Comparison of ENCODE assay signal across 8 mouse cellular contexts in the genomic region with DNA sequence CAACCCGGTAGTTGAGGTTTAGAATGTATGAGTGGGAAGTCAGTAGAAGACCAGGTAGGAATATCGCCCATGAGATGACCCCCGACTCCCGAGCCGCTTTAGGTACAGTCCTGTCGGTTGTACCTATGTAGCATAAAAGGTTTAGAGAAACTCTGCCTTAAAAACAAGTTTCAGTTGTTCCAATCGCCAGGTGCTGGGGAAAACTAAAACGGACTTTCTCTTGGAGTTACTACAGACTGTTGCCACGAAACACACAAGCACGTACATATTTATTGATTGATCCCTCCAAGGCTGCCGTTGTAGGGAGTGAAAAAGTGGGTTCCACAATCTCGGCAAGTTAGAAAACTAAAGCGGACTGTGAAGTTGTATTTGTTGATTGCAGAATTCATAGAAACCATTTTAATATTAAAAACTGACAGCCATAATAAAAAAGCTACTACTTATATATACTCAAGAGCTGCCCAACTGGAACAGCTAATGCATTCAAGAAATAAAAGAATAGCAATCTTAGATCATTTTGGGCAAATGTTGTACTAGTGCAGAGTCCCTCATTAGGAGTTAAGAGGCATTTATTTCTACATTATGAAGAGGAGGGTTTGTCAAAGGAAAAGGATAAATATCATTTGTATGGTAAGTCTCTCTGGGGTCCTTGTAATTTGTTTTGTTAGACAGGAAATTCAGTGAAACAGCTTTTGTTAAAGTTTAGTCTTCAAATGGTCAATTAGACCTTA. TPM values are rescaled to one million over a fixed set of nuclear protein-coding genes. Genes with fewer than 3 reads are reported as not detected.
A peak's percentile ranks its signal among the peaks of the same experiment; 100 is the strongest.
DNase-seq lines count a peak whose midpoint lies in the region; ATAC-seq and TF ChIP-seq lines count a peak whose summit lies in the region.

No protein-coding gene starts in this region.

- no peak overlapping the region for H3K27ac ChIP-seq in spleen, adult 2 months (ENCODE audit: insufficient read depth, low read length)
- peak overlapping the region; percentile 97 for H3K27ac ChIP-seq in limb, embryonic 12.5 days
- H3K27ac ChIP-seq in stomach, postnatal 0 days (replicated peaks) = peak overlapping the region; percentile 99

- H3K4me2 ChIP-seq in limb, embryonic 12.5 days = peak overlapping the region; percentile 73
- peak overlapping the region; percentile 63 for H3K4me2 ChIP-seq in stomach, postnatal 0 days (replicated peaks; ENCODE audit: low read depth)

- no peak for TF ChIP-seq EP300 in stomach, postnatal 0 days (optimal IDR thresholded peaks at IDR 0.05)

- peak overlapping the region; percentile 97 for H3K9ac ChIP-seq in limb, embryonic 12.5 days (replicated peaks)
- H3K9ac ChIP-seq in stomach, postnatal 0 days (ENCODE audit: low read length) = peak overlapping the region; percentile 100

- H3K36me3 ChIP-seq in spleen, adult 2 months (ENCODE audit: control insufficient read depth, insufficient read depth, low read length) = no peaks in the 10 kb centered on the region
- peaks cover 5% of the 10 kb centered on the region; the same call in 1 of the 2 replicates for H3K36me3 ChIP-seq in limb, embryonic 12.5 days
- no peaks in the 10 kb centered on the region for H3K36me3 ChIP-seq in stomach, postnatal 0 days (ENCODE audit: control insufficient read depth, insufficient read depth, low read length)

- H3K4me1 ChIP-seq in spleen, adult 2 months (ENCODE audit: control insufficient read depth, insufficient read depth, insufficient read length) = peaks cover 4% of the 10 kb centered on the region; the same call in 1 of the 2 replicates
- peaks cover 8% of the 10 kb centered on the region for H3K4me1 ChIP-seq in limb, embryonic 12.5 days (replicated peaks)
- H3K4me1 ChIP-seq in stomach, postnatal 0 days (replicated peaks; ENCODE audit: control insufficient read depth, insufficient read depth) = peaks cover 5% of the 10 kb centered on the region; the same call in 1 of the 2 replicates

- TF ChIP-seq POLR2A in spleen, adult 2 months (IDR thresholded peaks at IDR 0.05; ENCODE audit: low read depth, low read length) = no peak

- 2% methylated on average over 13 of the region's 13 CpGs for WGBS in spleen, adult 2 months
- 9% methylated on average over 13 of the region's 13 CpGs for WGBS in limb, embryonic 12.5 days
- WGBS in stomach, postnatal 0 days = 2% methylated on average over 13 of the region's 13 CpGs

- peak; percentile 11 for DNase-seq in cerebellum, adult 8-10 months
- no peak for DNase-seq in cerebellum, postnatal 36 days
- DNase-seq in spleen, adult 2 months (ENCODE audit: low read depth in 1 of 2, low spot score in 2 of 2) = no peak
- no peak for DNase-seq in spleen, postnatal 14 days (ENCODE audit: low spot score in 2 of 2)
- DNase-seq in stomach, postnatal 0 days (ENCODE audit: low spot score) = no peak
- no peak for DNase-seq in embryo, embryonic 9.5 days (ENCODE audit: extremely low spot score)
- no peak for DNase-seq in left cerebral cortex, postnatal 36 days (ENCODE audit: low spot score in 2 of 2)

- H3K4me3 ChIP-seq in spleen, adult 2 months (ENCODE audit: extremely low read depth, insufficient read depth, insufficient read length) = peak overlapping the region; percentile 98
- peak overlapping the region; percentile 85 for H3K4me3 ChIP-seq in limb, embryonic 12.5 days (replicated peaks)
- peak overlapping the region; percentile 99 for H3K4me3 ChIP-seq in stomach, postnatal 0 days (ENCODE audit: low read depth, low read length)

- H3K9me3 ChIP-seq in limb, embryonic 12.5 days = no peaks in the 10 kb centered on the region
- H3K9me3 ChIP-seq in stomach, postnatal 0 days (ENCODE audit: control insufficient read depth, low read length) = no peaks in the 10 kb centered on the region

- H3K27me3 ChIP-seq in spleen, adult 2 months (ENCODE audit: control insufficient read depth, insufficient read depth, low read length) = no peaks in the 10 kb centered on the region
- H3K27me3 ChIP-seq in limb, embryonic 12.5 days = no peaks in the 10 kb centered on the region
- no peaks in the 10 kb centered on the region for H3K27me3 ChIP-seq in stomach, postnatal 0 days (ENCODE audit: control insufficient read depth, insufficient read depth, low read length)

- no peak; the same call in none of the 2 replicates for ATAC-seq in limb, embryonic 12.5 days (ENCODE audit: insufficient number of reproducible peaks, insufficient read depth, low FRiP score, low TSS enrichment, low read depth)
- ATAC-seq in stomach, postnatal 0 days (ENCODE audit: low FRiP score, low TSS enrichment) = no peak

- no peak for TF ChIP-seq CTCF in spleen, adult 2 months (IDR thresholded peaks at IDR 0.05; ENCODE audit: extremely low read depth, insufficient read depth, insufficient read length, insufficient replicate concordance)
- no peak for TF ChIP-seq CTCF in stomach, postnatal 0 days (IDR thresholded peaks at IDR 0.05; ENCODE audit: low read depth)

- intact Hi-C loops in left cerebral cortex, postnatal 36 days (cut with DNase I) = no loop called here

RNA-seq across cellular contexts. Expression of a gene that starts 1.2 kb away (rescaled TPM):
- polyA plus RNA-seq in spleen, adult 2 months (2012; rRNA removed) = 7.8 and 8.1 TPM in 2 replicates
- 102 and 110 TPM in 2 replicates for polyA plus RNA-seq in limb, embryonic 12.5 days (2016; fragmentation: Nextera tagmentation; extraction: Ambion mirVana)
- polyA plus RNA-seq in stomach, postnatal 0 days (2015; fragmentation: Nextera tagmentation; extraction: Ambion mirVana) = 44.4 and 49.1 TPM in 2 replicates
- total RNA-seq in left cerebral cortex, postnatal 36 days (2021) = 10 to 100 TPM; 46.2 to 51.6 TPM

RNA-seq across cellular contexts. Expression of a gene that starts 43.3 kb away (rescaled TPM):
- polyA plus RNA-seq in spleen, adult 2 months (2012; rRNA removed) = 5.6 and 6.2 TPM in 2 replicates
- polyA plus RNA-seq in limb, embryonic 12.5 days (2016; fragmentation: Nextera tagmentation; extraction: Ambion mirVana) = 43.1 and 46.0 TPM in 2 replicates
- polyA plus RNA-seq in stomach, postnatal 0 days (2015; fragmentation: Nextera tagmentation; extraction: Ambion mirVana) = 17.1 and 18.0 TPM in 2 replicates
- 10 to 100 TPM; 20.7 to 22.3 TPM for total RNA-seq in left cerebral cortex, postnatal 36 days (2021)
